Mouse (Mus musculus) lung, embryonic 15.5 days (tissue): ENCODE measurements around the gene Zfp358. TPM values are rescaled to one million over a fixed set of nuclear protein-coding genes. Genes with fewer than 3 reads are reported as not detected.

Experiments
- ATAC-seq: fragments of 200-750 bp; cut with Nextera tagmentation; 2 replicates; pipeline ENCODE4 v1.8.0; 2017; ENCODE audit warnings: moderate number of reproducible peaks, borderline replicate concordance; ENCODE audit not compliant: low FRiP score, low TSS enrichment; ENCODE audit errors: extremely low read depth
- H3K27ac ChIP-seq: fragments of 300-500 bp; sonication (generic); 2 replicates; pipeline ENCODE4 v1.5.1; 2015; ENCODE audit warnings: moderate library complexity, mild to moderate bottlenecking, inconsistent platforms
- H3K27me3 ChIP-seq: fragments of 300-500 bp; sonication (generic); 2 replicates; pipeline ENCODE4 v1.6.1; 2015; ENCODE audit warnings: inconsistent platforms
- H3K36me3 ChIP-seq: fragments of 300-500 bp; sonication (generic); 2 replicates; pipeline ENCODE4 v1.6.1; 2015; ENCODE audit warnings: inconsistent platforms
- H3K4me1 ChIP-seq: fragments of 300-500 bp; sonication (generic); 2 replicates; pipeline ENCODE4 v1.6.1; 2015; ENCODE audit warnings: inconsistent platforms
- H3K4me2 ChIP-seq: fragments of 300-500 bp; sonication (generic); 2 replicates; pipeline ENCODE4 v1.6.1; 2015; ENCODE audit warnings: inconsistent platforms, mild to moderate bottlenecking, moderate library complexity
- H3K4me3 ChIP-seq: fragments of 300-500 bp; sonication (generic); 2 replicates; pipeline ENCODE4 v1.5.1; 2015; ENCODE audit warnings: mild to moderate bottlenecking, inconsistent platforms
- H3K9ac ChIP-seq: fragments of 300-500 bp; sonication (generic); 2 replicates; pipeline ENCODE4 v1.6.1; 2015; ENCODE audit warnings: inconsistent platforms
- H3K9me3 ChIP-seq: fragments of 300-500 bp; sonication (generic); 2 replicates; pipeline ENCODE4 v1.6.1; 2016; ENCODE audit warnings: inconsistent platforms
- WGBS: fragments of 180-500 bp; shearing (Covaris S2); methylation state at CpG from one replicate; pipeline ENCODE4 v1.1.7; 2015; 5-methylcytosine and 5-hydroxymethylcytosine counted together
- polyA plus RNA-seq: library from polyadenylated mRNA; unstranded; fragments of >200 nt; fragmentation: Nextera tagmentation; extraction: Ambion mirVana; gene quantifications from 2 replicates; pipeline ENCODE4 v1.2.1, GENCODE M21; 2015

Zfp358 gene
- polyA plus RNA-seq, result 44.6 and 45.2 TPM in 2 replicates

GRCm38 (mm10) chr8:3492901-3493844 is at the start of gene Zfp358:
Zfp358 (plus strand) TSS chr8:3493138.
- H3K9me3 ChIP-seq, result no peaks in the 10 kb centered on the region
- H3K27ac ChIP-seq, result peak within 1 kb of the TSS; percentile 82
- ATAC-seq, result peak; percentile 93
- peaks cover 7% of the 10 kb centered on the region for H3K4me1 ChIP-seq
- H3K36me3 ChIP-seq, result peaks cover 34% of the 10 kb centered on the region
- WGBS, result under 1% methylated on average over 51 of the region's 64 CpGs
- H3K4me3 ChIP-seq, result peak within 1 kb of the TSS; percentile 95
- peak within 1 kb of the TSS; percentile 66 for H3K4me2 ChIP-seq
- H3K9ac ChIP-seq, result peak within 1 kb of the TSS; percentile 100
- H3K27me3 ChIP-seq, result no peaks in the 10 kb centered on the region

- peaks cover 50% of the 10 kb centered on the region for H3K36me3 ChIP-seq
- ATAC-seq, result no peak
Measured at GRCm38 (mm10) chr8:3449226-3449625, 43.7 kb upstream of the Zfp358 start.

GRCm38 (mm10) chr8:3450670-3451069 is 42.3 kb upstream of the Zfp358 start:
- ATAC-seq, result no peak
- WGBS, result 27% methylated on average over 5 of the region's 5 CpGs

More at GRCm38 (mm10) chr8:3449226-3449625, 43.7 kb upstream of the Zfp358 start:
- Histone ChIP-seq H3K9me3 (no peaks in the 10 kb centered on the region), H3K9ac (no peak overlapping the region), H3K4me3 (no peak overlapping the region), H3K27me3 (no peaks in the 10 kb centered on the region), H3K4me1 (no peaks in the 10 kb centered on the region), H3K4me2 (no peak overlapping the region), H3K27ac (no peak overlapping the region)
- 85% methylated on average over 2 of the region's 2 CpGs for WGBS

GRCm38 (mm10) chr8:3451992-3452391 is 40.9 kb upstream of the Zfp358 start:
- peaks cover 51% of the 10 kb centered on the region for H3K36me3 ChIP-seq
- H3K4me2 ChIP-seq, result no peak overlapping the region
- no peak for ATAC-seq
- no peak overlapping the region for H3K4me3 ChIP-seq
- no peaks in the 10 kb centered on the region for H3K4me1 ChIP-seq
- no peak overlapping the region for H3K9ac ChIP-seq
- no peak overlapping the region for H3K27ac ChIP-seq
- 95% methylated on average over 25 of the region's 25 CpGs for WGBS
- H3K9me3 ChIP-seq, result no peaks in the 10 kb centered on the region
- no peaks in the 10 kb centered on the region for H3K27me3 ChIP-seq

More at GRCm38 (mm10) chr8:3450670-3451069, 42.3 kb upstream of the Zfp358 start:
- H3K27ac ChIP-seq, result no peak overlapping the region
- H3K36me3 ChIP-seq, result peaks cover 54% of the 10 kb centered on the region
- H3K9me3 ChIP-seq, result no peaks in the 10 kb centered on the region
- H3K9ac ChIP-seq, result no peak overlapping the region
- no peaks in the 10 kb centered on the region for H3K27me3 ChIP-seq
- H3K4me3 ChIP-seq, result no peak overlapping the region
- H3K4me2 ChIP-seq, result no peak overlapping the region
- H3K4me1 ChIP-seq, result no peaks in the 10 kb centered on the region

- H3K9me3 ChIP-seq, result no peaks in the 10 kb centered on the region
- H3K27me3 ChIP-seq, result no peaks in the 10 kb centered on the region
- 0 out of 2 replicates have a peak, but pooled peaks cover 3% of the 10 kb centered on the region for H3K36me3 ChIP-seq
- H3K27ac ChIP-seq, result no peak overlapping the region
- 91% methylated on average over 2 of the region's 2 CpGs for WGBS
- no peak overlapping the region for H3K9ac ChIP-seq
- ATAC-seq, result no peak
- peaks cover 5% of the 10 kb centered on the region for H3K4me1 ChIP-seq
- no peak overlapping the region for H3K4me2 ChIP-seq
- H3K4me3 ChIP-seq, result no peak overlapping the region
Measured at GRCm38 (mm10) chr8:3463248-3463647, 29.7 kb upstream of the Zfp358 start.

GRCm38 (mm10) chr8:3464309-3464708 is 28.6 kb upstream of the Zfp358 start:
- Histone ChIP-seq H3K9me3 (no peaks in the 10 kb centered on the region), H3K4me1 (peaks cover 6% of the 10 kb centered on the region), H3K27me3 (no peaks in the 10 kb centered on the region), H3K27ac (no peak overlapping the region), H3K9ac (no peak overlapping the region), H3K4me2 (no peak overlapping the region), H3K4me3 (no peak overlapping the region), H3K36me3 (0 out of 2 replicates have a peak, but pooled peaks cover 3% of the 10 kb centered on the region)
- no peak for ATAC-seq
- 51% methylated on average over 5 of the region's 5 CpGs for WGBS

- Histone ChIP-seq H3K4me2 (peak within 1 kb of the TSS; percentile 68), H3K4me3 (peak within 1 kb of the TSS; percentile 51), H3K9ac (peak within 1 kb of the TSS; percentile 48), H3K36me3 (no peaks in the 10 kb centered on the region), H3K4me1 (peaks cover 6% of the 10 kb centered on the region), H3K9me3 (no peaks in the 10 kb centered on the region), H3K27me3 (no peaks in the 10 kb centered on the region), H3K27ac (peak within 1 kb of the TSS; percentile 65)
- WGBS, result 4% methylated on average over 32 of the region's 32 CpGs
- peak; percentile 95 for ATAC-seq
Measured at GRCm38 (mm10) chr8:3467006-3467885, 25.7 kb upstream of the Zfp358 start, which contains the start of gene Pex11g. Pex11g (minus strand) TSS chr8:3467680.

GRCm38 (mm10) chr8:3467886-3468545 is 24.9 kb upstream of the Zfp358 start:
- ATAC-seq, result no peak
- Histone ChIP-seq H3K4me3 (peak overlapping the region; percentile 51), H3K9me3 (no peaks in the 10 kb centered on the region), H3K27ac (peak overlapping the region; percentile 65), H3K4me1 (peaks cover 6% of the 10 kb centered on the region), H3K36me3 (no peaks in the 10 kb centered on the region), H3K9ac (peak overlapping the region; percentile 48; the same call in 1 of the 2 replicates), H3K27me3 (no peaks in the 10 kb centered on the region), H3K4me2 (peak overlapping the region; percentile 68)
- 49% methylated on average over 9 of the region's 9 CpGs for WGBS

- Histone ChIP-seq H3K9me3 (no peaks in the 10 kb centered on the region), H3K36me3 (no peaks in the 10 kb centered on the region)
- 85% methylated on average over 1 of the region's 1 CpGs for WGBS
Measured at GRCm38 (mm10) chr8:3468838-3469237, 24.1 kb upstream of the Zfp358 start.

GRCm38 (mm10) chr8:3470562-3470961 is 22.4 kb upstream of the Zfp358 start, which contains the start of gene Tex45:
Tex45 (plus strand) TSS chr8:3470862.
- no peak within 1 kb of the TSS for H3K4me2 ChIP-seq

More at GRCm38 (mm10) chr8:3468838-3469237, 24.1 kb upstream of the Zfp358 start:
- Histone ChIP-seq H3K4me2 (no peak overlapping the region), H3K4me1 (peaks cover 6% of the 10 kb centered on the region), H3K27me3 (no peaks in the 10 kb centered on the region), H3K4me3 (no peak overlapping the region), H3K9ac (no peak overlapping the region), H3K27ac (no peak overlapping the region)
- ATAC-seq, result no peak

More at GRCm38 (mm10) chr8:3470562-3470961, 22.4 kb upstream of the Zfp358 start, which contains the start of gene Tex45:
- H3K9ac ChIP-seq, result no peak within 1 kb of the TSS
- H3K36me3 ChIP-seq, result no peaks in the 10 kb centered on the region
- no peaks in the 10 kb centered on the region for H3K27me3 ChIP-seq
- no peak for ATAC-seq
- H3K27ac ChIP-seq, result no peak within 1 kb of the TSS
- peaks cover 6% of the 10 kb centered on the region for H3K4me1 ChIP-seq
- H3K4me3 ChIP-seq, result no peak within 1 kb of the TSS
- no peaks in the 10 kb centered on the region for H3K9me3 ChIP-seq
